Mouse (Mus musculus): ENCODE results near the gene Ak2.

DNA sequence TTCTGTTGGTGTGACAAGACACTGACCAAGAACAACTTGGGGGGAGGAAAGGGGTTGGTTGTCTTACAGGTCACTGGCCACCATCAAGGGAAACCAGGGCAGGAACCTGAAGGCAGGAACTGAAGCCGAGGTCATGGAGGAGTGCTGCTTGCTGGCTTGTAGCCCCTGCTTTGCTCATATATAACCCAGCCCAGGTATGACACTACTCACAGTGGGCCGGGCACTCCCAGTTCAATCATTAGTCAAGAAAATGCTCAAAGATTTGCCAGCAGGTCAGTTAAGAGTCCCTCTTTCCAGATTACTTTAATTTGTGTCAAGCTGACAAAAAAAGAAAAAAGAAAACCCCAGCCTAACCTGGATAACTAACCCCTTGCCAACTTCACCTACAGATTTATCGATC, 33.9 kb downstream of the Ak2 start:
- TF ChIP-seq MAFK (IDR thresholded peaks at IDR 0.05; ENCODE audit: insufficient replicate concordance, low read length) (no peak), E2F4 (IDR thresholded peaks at IDR 0.05; ENCODE audit: insufficient replicate concordance, low read depth, low read length) (no peak), MAX (IDR thresholded peaks at IDR 0.05; ENCODE audit: low read length) (no peak), ETS1 (conservative IDR thresholded peaks at IDR 0.05; ENCODE audit: low read depth, low read length) (no peak), CTCF (conservative IDR thresholded peaks at IDR 0.05 in 1 of 2, IDR thresholded peaks at IDR 0.05 in 1 of 2; ENCODE audit: low read depth in 2 of 2, low read length in 2 of 2) (no peak), POLR2A (IDR thresholded peaks at IDR 0.05; ENCODE audit: low read depth, low read length) (no peak)

Data from CH12.LX (cell line).